Mouse (Mus musculus): Measurements from ENCODE around the gene Olfr1084.
"Not testable (repeated sequence)": the region's sequence is repeated elsewhere in the genome, so short reads cannot be mapped to it uniquely, and the experiment has no call there.

Olfr1084 gene

DNA sequence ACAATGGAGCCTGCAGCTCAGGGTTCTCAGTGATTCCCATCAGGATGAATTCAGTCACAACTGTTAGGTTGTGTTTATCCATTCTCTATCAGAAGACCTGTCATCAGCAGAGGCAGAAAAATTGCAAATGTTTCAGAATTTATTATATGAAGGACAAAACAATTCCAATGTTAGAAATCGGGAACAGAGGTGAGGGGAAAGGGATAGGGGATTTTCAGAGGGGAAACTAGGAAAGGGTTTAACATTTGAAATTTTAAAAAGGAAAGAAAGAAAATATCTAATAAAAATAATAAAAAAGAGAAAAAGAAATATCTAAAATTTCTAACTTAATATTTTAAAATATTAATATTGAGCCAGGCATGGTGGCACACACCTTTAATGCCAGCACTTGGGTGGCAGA is at the start of gene Olfr1084:
Gene Olfr1084 (minus strand): TSS at position 101 of the 400 bp plus-strand sequence.
- DNase-seq (ENCODE audit: low spot score in 2 of 2): not testable (repeated sequence)

DNA sequence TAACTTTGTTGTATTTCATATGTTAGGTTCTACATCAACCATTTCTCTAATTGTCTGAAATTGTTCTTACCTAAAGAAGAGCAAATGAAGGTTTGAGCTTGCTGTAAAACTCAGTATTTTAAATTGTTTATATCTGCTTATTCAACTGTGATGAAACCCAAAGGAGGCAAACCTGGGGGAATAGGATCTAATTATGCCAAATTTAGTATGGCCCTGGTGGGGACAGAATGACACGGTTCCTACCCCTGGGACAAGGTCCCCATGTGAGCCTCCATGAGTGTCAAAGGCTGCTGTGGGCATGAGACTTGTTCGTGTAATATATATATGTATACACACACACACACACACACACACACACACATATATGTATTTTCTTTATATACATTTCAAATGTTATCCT is 40.5 kb upstream of the Olfr1084 start, which contains the start of gene Olfr1086:
Gene Olfr1086 (minus strand): TSS at position 101 of the 400 bp plus-strand sequence.
- no peak for DNase-seq (ENCODE audit: low spot score in 2 of 2)

- DNase-seq (ENCODE audit: low spot score in 2 of 2): no peak
Observed at GRCm38 (mm10) chr2:86661919-86662318, 22.4 kb upstream of the Olfr1084 start, which contains the start of gene Olfr1085. Gene Olfr1085, minus strand, starts transcription at chr2:86662019.

DNA sequence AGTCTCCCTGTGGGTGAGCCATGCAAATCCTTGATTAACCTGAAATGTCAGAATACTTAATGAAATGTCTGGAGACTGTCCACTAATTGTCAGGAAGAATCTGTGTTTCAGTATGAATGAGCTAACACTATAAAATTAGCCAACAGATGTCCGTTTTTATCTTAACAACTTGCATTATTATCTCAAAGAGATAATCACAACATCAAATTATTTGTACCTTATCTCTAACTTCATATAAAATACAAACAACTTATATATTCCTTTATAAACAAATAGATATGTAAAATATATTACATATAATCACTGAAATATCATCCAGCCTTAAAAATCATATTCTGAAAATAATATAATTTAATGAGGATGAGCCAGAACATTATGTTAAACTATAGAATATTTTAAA is 40.7 kb downstream of the Olfr1084 start, which contains the start of gene Olfr1082:
Gene Olfr1082 (minus strand): TSS at position 101 of the 400 bp plus-strand sequence.
- not testable (repeated sequence) for DNase-seq (ENCODE audit: low spot score in 2 of 2)
